Mouse (Mus musculus) MEL (cell line): Measurements from ENCODE around the gene Sidt2. TPM values are rescaled to one million over a fixed set of nuclear protein-coding genes. Genes with fewer than 3 reads are reported as not detected.

ENCODE experiments used
- DNase-seq: peaks from one replicate; pipeline ENCODE4 v3.0.0; 2011; ENCODE audit warnings: low read depth, low spot score
- H3K27ac ChIP-seq: 2 replicates; pipeline ENCODE4 v1.5.1; 2012; ENCODE audit warnings: low read depth, mild to moderate bottlenecking, control low read depth, low read length, moderate library complexity; ENCODE audit not compliant: control insufficient read depth
- H3K27me3 ChIP-seq, 2 experiments: fragments of 150-350 bp in 1 of 2; sonication (generic) in 1 of 2; 2 replicates each; pipeline ENCODE4 v1.6.1; 2012; ENCODE audit warnings: low read length in 2 of 2, mild to moderate bottlenecking in 2 of 2, improper control_type of control experiment in 1 of 2, moderate library complexity in 1 of 2; ENCODE audit not compliant: insufficient read depth in 2 of 2, control insufficient read depth in 1 of 2
- H3K36me3 ChIP-seq, 2 experiments: 2 replicates each; pipeline ENCODE4 v1.6.1; 2012 to 2014; ENCODE audit warnings: low read length in 2 of 2, improper control_type of control experiment in 1 of 2, inconsistent platforms in 1 of 2, mild to moderate bottlenecking in 1 of 2; ENCODE audit not compliant: insufficient read depth in 2 of 2, control insufficient read depth in 1 of 2
- H3K4me1 ChIP-seq, 2 experiments: fragments of 150-350 bp in 1 of 2; sonication (generic) in 1 of 2; 2 replicates each; pipeline ENCODE4 v1.6.1; 2012; ENCODE audit warnings: low read length in 2 of 2, improper control_type of control experiment in 1 of 2, mild to moderate bottlenecking in 1 of 2; ENCODE audit not compliant: insufficient read depth in 2 of 2, control insufficient read depth in 1 of 2
- H3K4me3 ChIP-seq, 2 experiments: fragments of 150-350 bp in 1 of 2; sonication (generic) in 1 of 2; 2 replicates each; pipeline ENCODE4 v1.5.1; 2012; ENCODE audit warnings: low read depth in 2 of 2, low read length in 2 of 2, mild to moderate bottlenecking in 2 of 2, moderate library complexity in 2 of 2, control low read depth in 1 of 2, improper control_type of control experiment in 1 of 2; ENCODE audit not compliant: control insufficient read depth in 1 of 2, insufficient read depth in 1 of 2
- H3K79me2 ChIP-seq: 2 replicates; pipeline ENCODE4 v1.6.1; 2012; ENCODE audit warnings: mild to moderate bottlenecking, low read length, moderate library complexity; ENCODE audit not compliant: control insufficient read depth, poor library complexity, insufficient read depth
- H3K9ac ChIP-seq: 2 replicates; pipeline ENCODE4 v1.6.1; 2012; ENCODE audit warnings: low read depth, mild to moderate bottlenecking, control low read depth, low read length, moderate library complexity; ENCODE audit not compliant: control insufficient read depth, poor library complexity, severe bottlenecking
- H3K9me3 ChIP-seq: fragments of 150-350 bp; sonication (generic); replicated peaks from 2 replicates; pipeline ENCODE4 v1.6.1; 2012; ENCODE audit warnings: mild to moderate bottlenecking, low read length, improper control_type of control experiment, moderate library complexity; ENCODE audit not compliant: insufficient read depth
- CTCF ChIP-seq, 3 experiments: IDR thresholded peaks in 2 of 3; conservative IDR thresholded peaks in 1 of 3; 2 replicates each; pipeline ENCODE4 v1.5.1; 2011 to 2012; ENCODE audit warnings: low read length in 3 of 3, low read depth in 2 of 3, mild to moderate bottlenecking in 2 of 3, improper control_type of control experiment in 1 of 3, inconsistent platforms in 1 of 3, mixed read lengths in 1 of 3, moderate library complexity in 1 of 3; ENCODE audit not compliant: control insufficient read depth in 1 of 3, insufficient read depth in 1 of 3, poor library complexity in 1 of 3, severe bottlenecking in 1 of 3
- JUND ChIP-seq: IDR thresholded peaks from 2 replicates; pipeline ENCODE4 v1.6.1; 2011; ENCODE audit warnings: low read depth, mild to moderate bottlenecking, improper control_type of control experiment, low read length
- MAFK ChIP-seq: IDR thresholded peaks from 2 replicates; pipeline ENCODE4 v1.6.1; 2011; ENCODE audit warnings: low read depth, mild to moderate bottlenecking, low read length, improper control_type of control experiment, borderline replicate concordance
- MAX ChIP-seq: IDR thresholded peaks from 2 replicates; pipeline ENCODE4 v1.6.1; 2011; ENCODE audit warnings: low read length, improper control_type of control experiment
- MYB ChIP-seq: IDR thresholded peaks from 2 replicates; pipeline ENCODE4 v1.6.1; 2011; ENCODE audit warnings: mild to moderate bottlenecking, low read depth, low read length, improper control_type of control experiment
- MYC ChIP-seq: IDR thresholded peaks from 2 replicates; pipeline ENCODE4 v1.6.1; 2011; ENCODE audit warnings: low read depth, mild to moderate bottlenecking, low read length, improper control_type of control experiment, moderate library complexity
- NRF1 ChIP-seq: IDR thresholded peaks from 2 replicates; pipeline ENCODE4 v1.6.1; 2014; ENCODE audit warnings: low read depth, mild to moderate bottlenecking, inconsistent platforms, low read length, improper control_type of control experiment, moderate library complexity; ENCODE audit not compliant: poor library complexity, insufficient read depth, severe bottlenecking
- POLR2AphosphoS2 ChIP-seq: IDR thresholded peaks from 2 replicates; pipeline ENCODE4 v1.6.1; 2011; ENCODE audit warnings: low read length, improper control_type of control experiment
- RCOR1 ChIP-seq: IDR thresholded peaks from 2 replicates; pipeline ENCODE4 v1.6.1; 2012; ENCODE audit warnings: low read depth, mild to moderate bottlenecking, inconsistent platforms, low read length, improper control_type of control experiment
- TAL1 ChIP-seq: IDR thresholded peaks from 2 replicates; pipeline ENCODE4 v1.6.1; 2012; ENCODE audit warnings: mild to moderate bottlenecking, inconsistent platforms, low read length, moderate library complexity, mixed read lengths
- USF2 ChIP-seq, 2 experiments: IDR thresholded peaks; 2 replicates each; pipeline ENCODE4 v1.6.1; 2011 to 2012; ENCODE audit warnings: improper control_type of control experiment in 2 of 2, low read length in 2 of 2, borderline replicate concordance in 1 of 2, inconsistent platforms in 1 of 2, low read depth in 1 of 2, mild to moderate bottlenecking in 1 of 2; ENCODE audit not compliant: insufficient read depth in 1 of 2
- polyA plus RNA-seq, 2 experiments: library from polyadenylated mRNA; stranded (reverse) in 1 of 2; unstranded in 1 of 2; fragments of >175 nt in 1 of 2; fragments of >200 nt in 1 of 2; gene quantifications; 2 replicates each; pipeline versions ENCODE4 v1.2.1 to v1.2.4; 2012; ENCODE audit warnings: low replicate concordance in 2 of 2, low read depth in 1 of 2; ENCODE audit not compliant: insufficient read length in 2 of 2, insufficient read depth in 1 of 2, missing spikeins in 1 of 2
- total RNA-seq: library from RNA; depleted of rRNA; stranded (reverse); fragments of 300-350 nt; gene quantifications from 2 replicates; pipeline ENCODE4 v1.2.3, GENCODE M21; 2012

Sidt2 gene
- total and polyA plus RNA-seq, 3 experiments = 27.0 to 71.8 TPM; not detected in 1

- H3K27me3 ChIP-seq = no peaks in the 10 kb centered on the region
- no peaks in the 10 kb centered on the region for H3K79me2 ChIP-seq
- DNase-seq = no peak
- no peak overlapping the region for H3K27ac ChIP-seq
- TF ChIP-seq USF2 (IDR thresholded peaks at IDR 0.05; ENCODE audit: borderline replicate concordance in 1 of 2, insufficient read depth in 1 of 2, low read depth in 1 of 2, low read length in 2 of 2) = no peak
- no peak for TF ChIP-seq NRF1
- TF ChIP-seq TAL1 = no peak
- no peak overlapping the region for H3K4me3 ChIP-seq
- H3K36me3 ChIP-seq = no peaks in the 10 kb centered on the region; a peak in 1 of 4 replicates
- H3K9ac ChIP-seq = no peak overlapping the region
- no peaks in the 10 kb centered on the region for H3K9me3 ChIP-seq
- no peaks in the 10 kb centered on the region for H3K4me1 ChIP-seq
Observed at GRCm38 (mm10) chr9:45942916-45943315, 12.1 kb downstream of the Sidt2 start.

GRCm38 (mm10) chr9:45942464-45942863, 12.6 kb downstream of the Sidt2 start:
- no peaks in the 10 kb centered on the region for H3K9me3 ChIP-seq
- H3K4me1 ChIP-seq = no peaks in the 10 kb centered on the region
- H3K27ac ChIP-seq = no peak overlapping the region
- no peak for TF ChIP-seq MAX
- TF ChIP-seq NRF1 = no peak
- TF ChIP-seq MYC = no peak
- TF ChIP-seq MYB = no peak
- TF ChIP-seq RCOR1 = no peak
- TF ChIP-seq POLR2AphosphoS2 = no peak
- TF ChIP-seq MAFK = no peak
- no peaks in the 10 kb centered on the region for H3K27me3 ChIP-seq
- H3K4me3 ChIP-seq = no peak overlapping the region
- no peak for DNase-seq
- H3K79me2 ChIP-seq = no peaks in the 10 kb centered on the region
- H3K36me3 ChIP-seq = no peaks in the 10 kb centered on the region; a peak in 1 of 4 replicates
- H3K9ac ChIP-seq = no peak overlapping the region

GRCm38 (mm10) chr9:45941329-45941888, 13.6 kb downstream of the Sidt2 start:
- no peaks in the 10 kb centered on the region for H3K9me3 ChIP-seq
- TF ChIP-seq JUND (no peak), CTCF (IDR thresholded peaks at IDR 0.05 in 2 of 3, conservative IDR thresholded peaks at IDR 0.05 in 1 of 3; ENCODE audit: control insufficient read depth in 1 of 3, insufficient read depth in 1 of 3, low read depth in 2 of 3, low read length in 3 of 3, poor library complexity in 1 of 3, severe bottlenecking in 1 of 3) (peak in 2 of 3 experiments; percentile 26 to 33; a peak in 4 of 6 replicates)
- TF ChIP-seq, all 39 proteins: peak for 1
- H3K36me3 ChIP-seq = no peaks in the 10 kb centered on the region; a peak in 1 of 4 replicates
- H3K9ac ChIP-seq = no peak overlapping the region
- no peaks in the 10 kb centered on the region for H3K27me3 ChIP-seq
- H3K4me1 ChIP-seq = no peaks in the 10 kb centered on the region
- H3K79me2 ChIP-seq = no peaks in the 10 kb centered on the region
- no peak overlapping the region for H3K4me3 ChIP-seq
- peak; percentile 47 for DNase-seq
- H3K27ac ChIP-seq = no peak overlapping the region
